Mouse (Mus musculus): Measurements from ENCODE around the gene Srgap1. TPM values are rescaled to one million over a fixed set of nuclear protein-coding genes. Genes with fewer than 3 reads are reported as not detected.
A peak's percentile ranks its signal among the peaks of the same experiment; 100 is the strongest.

The Srgap1 gene
- total RNA-seq (2021): 10 to 100 TPM in 1 of 2 experiments, 1 to 10 TPM in 1; 8.5 to 13.5 TPM
- long read RNA-seq, experiment 1, full-length matches to known transcripts: 1 of 3 reads
- long read RNA-seq, experiment 1, partial matches to known transcripts: 2 of 3 reads
- long read RNA-seq, experiment 1, other reads (novel, unspliced or antisense): 0 of 3 reads
- long read RNA-seq, experiment 2, partial matches to known transcripts: 7 of 8 reads
- long read RNA-seq, experiment 2, other reads (novel, unspliced or antisense): 1 of 8 reads

DNA sequence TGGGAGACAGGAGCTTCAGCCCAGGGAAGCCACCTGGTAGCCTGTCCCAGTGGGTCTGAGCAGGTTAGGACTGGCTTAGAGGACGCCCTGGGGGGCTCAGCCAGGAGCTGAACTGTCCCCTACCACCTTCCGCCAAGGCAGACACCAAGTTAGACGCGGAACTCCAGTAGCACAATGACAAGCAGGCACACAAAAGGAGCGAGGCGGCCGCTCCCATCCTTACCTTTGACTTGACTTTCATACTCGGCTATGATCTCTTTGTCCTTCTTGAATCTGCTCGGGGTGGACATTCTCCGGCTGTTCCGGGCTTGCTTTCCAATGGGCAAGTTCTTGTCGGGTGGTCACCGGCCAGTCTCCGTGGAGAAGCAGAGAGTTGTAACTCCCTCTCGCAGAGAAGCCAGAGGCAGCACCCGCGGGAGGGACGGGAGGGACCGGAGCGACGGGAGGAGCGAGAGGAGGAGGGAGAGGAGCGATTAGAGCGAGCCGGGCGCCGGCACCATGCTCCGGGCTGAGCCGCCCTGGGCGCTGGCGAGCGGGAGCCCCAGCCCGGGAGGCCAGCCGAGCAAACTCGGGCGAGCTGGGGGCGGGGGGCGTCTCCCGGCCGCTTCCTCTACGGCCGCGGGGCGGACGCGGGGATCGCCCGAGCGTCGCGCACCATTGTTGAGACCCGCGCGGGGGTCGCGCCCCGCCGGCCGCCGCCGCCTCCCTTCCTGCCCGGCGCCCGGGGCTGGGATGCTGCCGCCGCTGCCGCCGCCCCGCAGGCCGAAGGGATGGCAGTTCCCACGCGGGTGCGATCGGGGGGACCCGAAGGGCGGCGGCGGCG lies at the start of gene Srgap1:
TSS of gene Srgap1 (minus strand) at position 412 of the 823 bp plus-strand sequence.
- DNase-seq (ENCODE audit: low spot score in 2 of 2): peak; percentile 12 to 37

DNA sequence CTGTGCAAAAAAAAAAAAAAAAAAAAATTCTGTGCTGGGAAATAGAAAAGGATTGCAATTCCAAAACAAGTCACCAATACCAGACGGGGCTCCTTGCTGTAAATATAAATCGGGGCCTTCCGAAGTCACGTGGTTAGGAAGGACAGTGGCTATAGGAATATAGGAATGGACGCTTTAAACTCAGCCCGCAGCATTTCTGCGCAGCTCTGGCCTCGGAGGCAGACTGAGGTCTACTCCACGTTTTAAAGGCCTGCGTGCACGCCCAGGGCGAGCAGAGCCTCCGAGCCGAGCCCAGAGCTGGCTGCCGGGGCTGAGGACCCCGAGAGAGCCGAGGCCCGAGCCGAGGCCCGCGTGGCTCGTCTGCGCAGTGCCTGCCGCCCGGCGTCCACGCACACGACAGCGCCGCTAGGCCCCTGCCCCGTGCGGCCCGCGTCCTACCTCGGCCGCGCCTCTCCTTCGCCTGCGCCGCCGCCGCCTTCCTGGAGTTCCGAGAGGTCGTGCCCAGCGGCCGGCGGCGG lies 49.4 kb upstream of the Srgap1 start:
- DNase-seq (ENCODE audit: low spot score in 2 of 2): peak in 1 of 2 experiments; percentile 13

DNA sequence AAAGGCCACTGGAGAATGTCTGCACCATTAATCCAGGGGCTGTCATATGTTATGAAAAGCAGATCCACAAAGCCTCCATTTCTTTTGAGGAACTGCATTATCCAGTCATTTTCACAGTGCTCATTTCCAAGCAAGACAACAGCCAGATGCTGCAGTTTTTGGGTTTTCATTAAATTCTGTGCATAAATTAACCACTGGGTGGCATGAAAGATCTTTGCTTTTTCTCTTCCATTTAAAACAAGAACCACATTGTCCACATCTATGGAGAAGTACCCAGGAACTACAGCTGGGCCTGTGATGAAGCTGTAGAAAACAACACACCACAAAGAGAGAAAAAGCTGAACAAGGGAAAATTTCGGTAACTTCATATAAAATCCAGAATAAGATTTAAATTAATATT lies 43.4 kb upstream of the Srgap1 start:
- no peak for DNase-seq (ENCODE audit: low spot score in 2 of 2)

DNA sequence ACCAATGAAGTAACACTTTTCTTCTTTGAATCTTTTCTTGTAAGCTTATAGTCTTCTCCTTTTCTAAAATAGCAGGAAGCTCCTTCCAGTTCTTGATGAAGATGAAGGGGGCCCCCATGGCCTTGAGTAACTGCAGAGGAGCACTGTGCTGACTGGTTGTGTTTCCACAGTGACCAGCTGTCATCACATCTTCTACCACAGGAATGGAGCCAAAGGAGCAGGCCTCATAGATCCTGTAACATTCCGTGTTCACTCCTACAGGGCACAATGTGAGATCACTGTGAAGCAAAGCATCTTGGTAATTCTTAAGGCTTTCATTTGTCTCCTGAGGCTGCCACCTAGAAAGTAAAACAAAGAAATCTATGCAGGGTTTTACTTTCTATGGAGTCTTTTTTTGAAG lies 34.2 kb upstream of the Srgap1 start:
- DNase-seq (ENCODE audit: low spot score in 2 of 2): no peak

DNA sequence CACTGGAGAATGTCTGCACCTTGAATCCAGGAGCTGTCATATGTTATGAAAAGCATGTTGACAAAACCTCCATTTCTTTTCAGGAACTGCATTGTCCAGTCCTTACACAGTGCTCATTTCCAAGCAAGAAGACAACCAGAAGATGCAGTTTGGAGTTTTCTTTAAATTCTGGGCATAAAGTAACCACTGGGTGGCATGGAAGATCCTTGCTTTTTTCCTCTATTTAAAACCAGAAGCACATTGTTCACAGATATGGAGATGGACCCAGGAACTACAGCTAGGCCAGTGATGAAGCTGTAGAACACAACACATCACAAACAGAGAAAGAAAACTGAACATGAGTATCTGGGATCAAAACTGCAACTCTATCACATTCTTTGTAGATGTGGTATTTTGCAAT lies 22.0 kb upstream of the Srgap1 start:
- no peak for DNase-seq (ENCODE audit: low spot score in 2 of 2)

DNA sequence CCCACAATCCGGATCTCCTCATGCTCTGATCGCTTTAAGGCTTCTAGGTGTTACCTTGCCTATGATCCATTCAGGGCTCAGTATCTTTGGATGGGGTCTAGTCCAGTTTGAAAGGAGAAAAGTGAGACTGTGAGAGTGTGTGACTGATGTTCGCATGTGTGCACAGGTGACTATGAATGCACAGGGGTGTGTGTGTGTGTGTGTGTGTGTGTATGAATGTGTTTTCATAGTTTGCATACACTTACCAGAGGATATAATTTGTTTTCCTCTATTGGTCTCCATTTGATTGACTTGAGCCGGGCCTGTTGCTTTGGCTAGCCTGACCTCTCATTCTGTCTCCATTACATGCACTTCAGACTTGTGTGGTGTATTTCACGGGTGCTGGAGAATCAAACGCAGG lies 8.7 kb upstream of the Srgap1 start:
- no peak for DNase-seq (ENCODE audit: low spot score in 2 of 2)

DNA sequence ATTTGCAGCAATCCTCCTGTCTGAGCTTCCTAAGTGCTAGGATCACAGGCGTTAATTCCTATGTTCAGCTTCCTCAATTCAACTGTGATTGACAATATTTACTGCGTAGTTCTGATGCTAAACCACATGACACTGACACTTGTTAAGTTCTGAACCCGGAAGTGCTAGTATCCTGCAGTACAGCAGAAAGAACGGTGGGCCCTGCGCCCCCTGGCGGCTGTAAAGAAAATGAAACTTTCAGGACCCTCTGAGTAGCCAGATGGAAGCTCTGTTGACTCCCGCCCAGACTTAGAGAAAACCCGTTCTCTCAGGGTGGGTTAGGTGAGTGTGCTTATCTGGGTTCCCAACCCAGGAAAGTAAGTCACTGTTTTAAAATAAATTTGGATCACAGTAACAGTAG lies 7.4 kb upstream of the Srgap1 start:
- DNase-seq (ENCODE audit: low spot score in 2 of 2): no peak

DNA sequence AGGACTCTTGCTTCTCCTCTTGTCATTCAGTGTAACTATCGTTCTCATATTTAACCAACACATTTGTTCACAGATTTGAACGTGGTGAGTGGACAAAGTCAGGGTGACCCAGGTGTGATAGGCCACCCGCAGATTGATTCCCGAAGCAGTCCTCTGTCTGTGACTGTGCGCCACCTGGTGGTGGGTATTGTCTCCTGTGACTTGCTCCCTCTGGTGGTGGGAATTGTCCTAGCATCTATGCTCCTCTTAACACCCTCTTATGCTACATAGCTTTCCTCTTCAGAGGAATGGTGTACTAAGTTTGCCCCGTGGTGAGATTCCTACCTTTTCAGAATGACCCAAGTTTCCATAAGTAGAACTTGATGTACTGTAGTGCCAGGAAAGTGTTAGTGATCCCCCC lies 4.7 kb upstream of the Srgap1 start:
- peak; percentile 71 to 78 for DNase-seq (ENCODE audit: low spot score in 2 of 2)

DNA sequence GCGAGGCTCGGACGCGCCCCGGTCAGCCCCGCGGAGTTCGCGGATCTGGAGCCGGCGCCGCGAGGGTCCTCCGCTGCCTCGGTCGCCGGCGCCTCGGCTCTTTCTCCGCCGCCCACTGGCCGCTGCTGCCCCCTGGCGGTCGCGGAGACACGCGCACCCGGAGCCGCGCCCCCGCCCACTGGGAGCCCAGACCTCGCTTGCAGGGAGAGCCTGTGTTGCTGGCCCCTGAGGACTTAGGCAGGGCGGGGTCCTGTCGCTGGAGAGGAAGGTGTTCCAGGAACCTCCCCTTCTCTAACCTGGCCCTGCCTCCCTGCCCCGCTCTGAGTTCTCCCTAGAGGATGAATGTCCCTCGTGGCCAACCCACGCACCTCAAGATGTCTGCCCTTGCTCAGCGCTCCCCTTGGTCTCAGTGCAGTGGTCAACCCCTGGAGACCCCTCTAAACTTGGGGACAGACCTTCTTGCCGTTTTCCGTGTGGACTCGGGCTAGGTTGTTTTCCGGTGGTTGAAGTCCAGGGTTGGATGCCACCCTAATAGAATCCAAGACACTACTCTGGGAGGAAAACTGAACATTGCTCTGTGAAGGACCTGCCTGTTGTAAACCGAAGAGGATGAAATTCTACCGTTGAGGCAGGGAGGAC lies 731 bp upstream of the Srgap1 start:
- DNase-seq (ENCODE audit: low spot score in 2 of 2): peak; percentile 70 to 81

DNA sequence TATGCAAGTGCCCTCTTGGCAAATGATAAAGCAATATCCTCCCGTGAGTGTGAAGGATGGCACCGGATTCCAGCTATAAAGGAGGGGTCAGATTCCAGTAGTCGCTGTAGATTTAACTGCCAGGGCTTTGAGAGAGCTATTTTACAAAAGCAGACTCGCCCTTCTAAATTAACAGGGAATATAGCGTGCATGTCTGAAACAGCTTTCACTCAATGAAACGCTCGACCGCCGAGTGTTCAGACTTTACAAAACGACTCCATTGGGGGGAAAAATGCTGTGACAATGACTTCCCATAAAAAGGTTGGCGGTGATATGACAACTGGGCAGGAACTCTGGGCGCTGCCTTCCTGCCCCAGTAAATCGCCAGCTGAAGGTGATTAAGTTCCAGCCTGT lies 608 bp downstream of the Srgap1 start:
- no peak for DNase-seq (ENCODE audit: low spot score in 2 of 2)

DNA sequence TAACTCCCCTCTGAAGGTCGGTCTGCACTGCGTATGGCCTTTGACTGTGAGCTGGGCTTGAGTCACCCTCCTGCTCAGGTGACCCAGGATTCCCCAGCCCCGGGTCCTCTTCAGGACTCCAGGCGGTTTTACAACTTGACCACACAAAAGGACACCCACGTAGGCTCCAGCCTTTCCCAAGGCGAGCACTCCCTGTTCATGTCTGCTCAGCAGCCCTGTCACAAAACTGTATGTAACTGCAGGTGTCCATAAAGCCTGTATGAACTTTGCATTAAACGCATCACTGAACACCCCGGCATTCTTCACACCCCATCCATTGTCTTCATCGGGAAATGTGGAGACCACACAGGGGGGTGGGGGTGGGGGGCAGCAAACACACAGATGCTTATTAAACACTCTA lies 1.2 kb downstream of the Srgap1 start:
- no peak for DNase-seq (ENCODE audit: low spot score in 2 of 2)

DNA sequence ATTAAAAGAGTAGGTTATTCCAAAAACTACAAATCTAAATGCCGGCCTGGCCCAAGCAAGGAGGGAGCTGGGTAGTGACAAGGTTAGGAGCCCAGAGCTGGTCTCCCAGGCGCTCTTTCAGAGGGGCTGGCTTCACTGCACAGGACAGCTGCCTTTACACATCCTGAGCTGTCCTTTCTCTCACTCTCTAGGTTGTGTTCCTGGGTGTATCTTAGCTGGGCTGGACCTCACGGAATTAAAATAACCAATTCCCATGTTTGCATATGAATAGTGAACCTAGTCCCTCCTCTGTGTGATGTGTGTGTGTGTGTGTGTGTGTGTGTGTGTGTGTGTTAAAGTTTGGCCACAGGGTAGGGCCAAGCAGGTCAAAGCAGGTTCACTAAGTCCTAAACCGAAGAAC lies 2.2 kb downstream of the Srgap1 start:
- no peak for DNase-seq (ENCODE audit: low spot score in 2 of 2)

DNA sequence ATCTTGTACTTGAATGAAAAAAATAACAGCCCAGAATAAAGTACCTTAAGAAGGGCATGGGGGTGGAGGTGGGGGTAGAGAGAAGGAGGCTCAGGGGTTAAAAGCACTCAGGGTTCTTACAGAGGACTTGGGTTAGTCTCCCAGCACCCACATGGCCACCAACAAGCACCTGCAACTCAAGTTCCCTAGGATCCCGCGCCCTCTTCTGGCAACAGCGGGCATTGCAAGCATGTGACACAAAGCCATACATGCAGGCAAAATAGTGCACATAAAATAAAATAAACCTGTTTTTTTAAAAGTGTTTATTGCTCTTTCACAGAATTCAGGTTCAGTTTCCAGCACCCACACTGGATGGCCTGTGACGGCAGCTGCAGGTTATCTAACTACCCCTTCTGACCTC lies 6.7 kb downstream of the Srgap1 start:
- no peak for DNase-seq (ENCODE audit: low spot score in 2 of 2)

DNA sequence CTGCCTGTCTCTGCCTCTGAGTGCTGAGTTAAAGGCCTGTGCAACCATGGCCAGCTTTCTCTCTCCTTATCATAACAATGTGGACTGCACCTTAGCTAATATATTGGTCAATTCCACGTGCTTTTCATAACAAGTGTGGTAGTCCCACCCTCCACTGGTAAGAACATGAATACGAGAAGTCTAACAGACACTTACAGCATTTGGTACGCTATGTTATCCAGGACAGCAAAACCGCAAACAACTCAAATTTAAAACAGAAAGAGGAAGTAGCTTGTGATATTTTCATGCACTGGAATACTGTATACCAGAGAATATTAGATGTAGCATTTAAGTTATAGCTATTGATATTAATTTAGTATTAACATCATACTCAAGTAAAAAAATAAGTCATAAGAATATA lies 7.5 kb downstream of the Srgap1 start:
- DNase-seq (ENCODE audit: low spot score in 2 of 2): no peak

DNA sequence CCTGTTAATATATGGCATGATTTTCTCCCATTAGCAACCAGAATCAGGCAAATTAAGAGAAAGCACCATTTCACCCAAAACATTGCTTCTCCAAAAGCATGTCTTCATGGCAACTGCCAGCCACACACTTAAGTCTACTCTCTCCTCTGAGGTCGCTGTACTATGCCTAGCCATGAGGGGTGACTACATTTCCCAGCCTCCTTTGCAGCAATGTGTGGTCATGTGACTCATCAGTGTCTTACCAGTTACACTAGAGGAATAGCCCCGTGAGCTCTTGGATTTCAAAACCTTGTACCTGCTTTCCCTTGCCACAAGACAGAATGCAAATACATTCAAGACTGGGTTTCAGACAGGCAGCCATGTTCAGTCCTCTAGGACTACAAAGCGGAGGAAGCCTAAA lies 8.6 kb downstream of the Srgap1 start:
- no peak for DNase-seq (ENCODE audit: low spot score in 2 of 2)

DNA sequence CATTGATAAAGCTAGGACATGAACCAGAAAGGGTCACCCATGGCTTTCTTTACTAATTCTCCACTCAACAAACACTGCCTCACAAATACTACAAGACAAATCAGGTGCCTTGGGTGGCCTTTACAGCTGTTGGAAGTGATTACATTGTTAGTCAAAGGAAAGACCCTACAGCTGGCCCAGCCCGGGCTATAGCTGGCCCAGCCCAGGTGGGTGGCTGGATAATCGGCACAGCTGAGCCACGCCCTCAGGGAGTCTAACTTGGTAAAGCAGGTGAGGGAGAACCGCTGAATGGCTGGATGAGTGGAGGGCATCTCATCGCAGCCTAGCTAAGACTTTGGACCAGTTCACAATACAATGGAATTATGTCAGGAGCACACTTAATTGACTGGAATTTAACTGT lies 13.8 kb downstream of the Srgap1 start:
- no peak for DNase-seq (ENCODE audit: low spot score in 2 of 2)

DNA sequence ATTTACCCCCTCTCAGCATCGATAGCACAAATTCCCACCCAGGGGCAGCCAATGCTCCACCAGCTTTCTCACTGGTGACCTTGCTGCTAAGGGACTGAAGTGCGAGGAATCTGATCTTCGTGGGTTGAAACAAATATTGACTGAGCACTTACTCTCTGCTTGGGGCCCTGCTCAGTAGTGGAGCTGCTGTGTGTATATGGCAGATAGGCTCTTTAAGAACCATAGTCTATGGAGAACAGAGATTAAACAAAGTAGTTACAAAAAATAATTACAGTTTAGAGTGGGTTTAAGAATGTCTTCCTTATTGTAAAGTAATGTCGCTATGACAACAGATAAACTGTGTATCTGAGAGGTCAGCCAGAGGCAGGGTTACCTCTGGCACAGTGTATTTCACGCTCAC lies 16.7 kb downstream of the Srgap1 start:
- DNase-seq (ENCODE audit: low spot score in 2 of 2): no peak

DNA sequence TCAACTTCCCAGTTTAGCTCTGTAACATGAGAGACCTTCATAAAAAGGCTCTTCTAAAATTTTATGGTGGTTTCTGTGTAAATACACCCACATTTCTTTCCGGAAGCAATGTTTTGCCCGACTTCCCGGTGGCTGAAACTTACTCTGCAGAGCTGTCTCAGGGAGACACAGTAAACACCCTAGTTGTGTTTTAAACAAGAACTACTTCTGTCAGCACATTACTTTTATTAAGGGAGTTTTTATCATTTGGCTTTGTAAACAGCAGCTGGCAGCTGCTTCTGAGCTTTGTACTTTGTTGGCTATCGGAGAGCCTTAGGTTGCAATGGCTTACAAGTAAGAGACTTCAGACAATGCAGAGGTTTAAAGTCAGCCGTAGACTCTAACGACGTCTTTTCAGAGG lies 17.4 kb downstream of the Srgap1 start:
- no peak for DNase-seq (ENCODE audit: low spot score in 2 of 2)

DNA sequence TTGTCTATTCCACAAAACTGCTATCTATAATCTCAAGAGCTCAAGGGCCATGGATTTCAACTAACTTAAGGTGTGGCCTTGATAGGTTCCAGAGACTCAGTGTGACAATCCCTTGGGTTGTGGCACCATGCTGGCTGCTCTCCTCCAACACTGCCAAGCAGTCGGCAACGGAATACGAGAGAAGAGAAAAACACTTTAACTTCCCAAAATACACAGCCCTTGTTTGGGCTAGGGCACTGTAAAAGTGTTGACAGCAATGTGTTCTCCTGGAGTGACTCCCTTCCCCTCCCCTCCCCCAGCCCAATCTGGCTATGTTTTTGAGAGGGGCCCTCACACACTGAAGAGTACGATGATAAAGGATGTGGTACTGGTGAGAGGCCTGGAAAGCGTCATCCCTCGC lies 21.9 kb downstream of the Srgap1 start:
- no peak for DNase-seq (ENCODE audit: low spot score in 2 of 2)

DNA sequence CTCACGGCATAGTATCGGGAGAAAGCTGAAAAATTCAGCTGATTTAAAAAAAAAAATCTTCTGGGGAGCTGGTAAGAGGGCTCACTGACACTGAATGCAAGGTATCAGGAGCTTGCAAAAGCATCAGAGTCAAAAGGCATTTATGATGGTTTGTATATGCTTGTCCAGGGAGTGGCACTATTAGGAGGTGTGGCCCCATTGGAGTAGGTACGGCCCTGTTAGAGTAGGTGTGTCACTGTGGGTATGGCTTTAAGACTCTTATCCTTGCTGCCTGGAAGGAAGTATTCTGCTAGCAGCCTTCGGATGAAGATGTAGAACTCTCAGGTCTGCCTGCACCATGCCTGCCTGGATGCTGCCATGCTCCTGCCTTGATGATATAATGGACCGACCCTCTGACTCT lies 26.2 kb downstream of the Srgap1 start:
- DNase-seq (ENCODE audit: low spot score in 2 of 2): no peak

DNA sequence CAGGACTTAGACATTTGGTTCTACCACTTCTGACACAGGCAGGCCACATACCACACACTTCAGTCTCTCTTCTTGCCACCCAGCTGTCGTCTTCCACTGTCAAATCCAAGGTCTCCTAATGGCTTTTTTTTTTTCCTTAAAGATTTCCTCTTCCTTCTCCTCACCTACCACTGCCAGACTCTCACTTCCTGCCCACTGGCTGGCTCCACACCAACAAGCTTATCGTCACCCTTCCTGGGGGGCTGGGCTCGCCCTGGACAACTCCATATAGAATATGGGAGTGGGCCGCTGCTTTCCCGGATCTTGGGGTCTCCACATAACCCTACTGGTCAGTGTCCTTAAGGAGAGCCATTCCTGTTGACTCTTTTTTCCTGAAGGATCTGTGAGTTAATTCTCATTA lies 26.9 kb downstream of the Srgap1 start:
- no peak for DNase-seq (ENCODE audit: low spot score in 2 of 2)

DNA sequence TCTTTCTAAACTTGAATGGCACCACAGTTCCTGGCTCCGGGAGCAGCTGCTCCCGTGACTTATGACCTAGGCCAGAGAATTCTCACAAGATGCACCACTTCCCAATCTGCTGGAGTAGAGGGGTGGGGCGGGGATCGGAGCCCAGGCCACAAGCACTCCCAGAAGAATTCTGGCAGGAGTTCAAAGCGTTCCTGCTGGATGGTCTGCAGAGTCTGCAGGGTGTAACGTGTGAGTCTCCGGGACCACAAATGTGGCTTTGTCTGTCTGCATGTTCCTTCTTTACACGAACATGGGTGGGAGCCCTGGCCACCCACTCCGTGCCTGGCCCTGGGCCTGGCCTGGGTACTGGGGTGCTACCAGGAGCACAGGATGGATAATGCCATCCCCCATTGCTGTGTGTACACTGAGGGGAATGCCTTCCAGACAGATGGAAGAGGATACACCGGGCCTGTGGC lies 28.5 kb downstream of the Srgap1 start:
- no peak for DNase-seq (ENCODE audit: low spot score in 2 of 2)
